Mouse (Mus musculus) kidney, embryonic 16.5 days (tissue): Measurements from ENCODE around the gene Srebf1. TPM values are rescaled to one million over a fixed set of nuclear protein-coding genes. Genes with fewer than 3 reads are reported as not detected.

ENCODE experiments used
- ATAC-seq: fragments of 200-750 bp; cut with Nextera tagmentation; 2 replicates; pipeline ENCODE4 v1.8.0; 2017; ENCODE audit warnings: moderate TSS enrichment; ENCODE audit not compliant: low FRiP score, low TSS enrichment
- H3K27ac ChIP-seq: fragments of 300-500 bp; sonication (generic); 2 replicates; pipeline ENCODE4 v1.5.1; 2014; ENCODE audit warnings: low read length
- H3K27me3 ChIP-seq: fragments of 300-500 bp; sonication (generic); 2 replicates; pipeline ENCODE4 v1.6.1; 2014; ENCODE audit warnings: low read length, control low read depth, mixed read lengths; ENCODE audit not compliant: insufficient read depth
- H3K36me3 ChIP-seq: fragments of 300-500 bp; sonication (generic); 2 replicates; pipeline ENCODE4 v1.6.1; 2014; ENCODE audit warnings: low read length, control low read depth, mixed read lengths; ENCODE audit not compliant: insufficient read depth
- H3K4me1 ChIP-seq: fragments of 300-500 bp; sonication (generic); 2 replicates; pipeline ENCODE4 v1.6.1; 2014; ENCODE audit warnings: low read length, control low read depth, mixed read lengths; ENCODE audit not compliant: insufficient read depth
- H3K4me2 ChIP-seq: fragments of 300-500 bp; sonication (generic); replicated peaks from 2 replicates; pipeline ENCODE4 v1.6.1; 2014; ENCODE audit warnings: low read depth, low read length
- H3K4me3 ChIP-seq: fragments of 300-500 bp; sonication (generic); 2 replicates; pipeline ENCODE4 v1.5.1; 2014; ENCODE audit warnings: mild to moderate bottlenecking, low read length
- H3K9ac ChIP-seq: fragments of 300-500 bp; sonication (generic); replicated peaks from 2 replicates; pipeline ENCODE4 v1.6.1; 2014; ENCODE audit warnings: low read length
- H3K9me3 ChIP-seq: fragments of 300-500 bp; sonication (generic); 2 replicates; pipeline ENCODE4 v1.6.1; 2016; ENCODE audit warnings: low read length, control low read depth
- WGBS: fragments of 180-500 bp; shearing (Covaris S2); extraction: QIAGEN DNeasy Blood & Tissue Kit; methylation state at CpG from one replicate; pipeline ENCODE4 v1.1.7; 2014; 5-methylcytosine and 5-hydroxymethylcytosine counted together
- polyA plus RNA-seq: library from polyadenylated mRNA; unstranded; fragments of >200 nt; fragmentation: Nextera tagmentation; extraction: Ambion mirVana; gene quantifications from 2 replicates; pipeline ENCODE4 v1.2.1, GENCODE M21; 2015

Srebf1 gene
- polyA plus RNA-seq, 1 experiment from 2014 or later: 51.3 TPM

- H3K27me3 ChIP-seq: no peaks in the 10 kb centered on the region
- H3K27ac ChIP-seq: no peak overlapping the region
- no peak overlapping the region for H3K4me2 ChIP-seq
- 66% methylated on average over 11 of the region's 11 CpGs for WGBS
- H3K9me3 ChIP-seq: no peaks in the 10 kb centered on the region
- H3K4me3 ChIP-seq: no peak overlapping the region
- ATAC-seq: no peak
- H3K4me1 ChIP-seq: no peaks in the 10 kb centered on the region
- H3K9ac ChIP-seq: no peak overlapping the region
- peaks cover 27% of the 10 kb centered on the region for H3K36me3 ChIP-seq
Measured at GRCm38 (mm10) chr11:60244503-60245143, 22.2 kb upstream of the Srebf1 start.

DNA sequence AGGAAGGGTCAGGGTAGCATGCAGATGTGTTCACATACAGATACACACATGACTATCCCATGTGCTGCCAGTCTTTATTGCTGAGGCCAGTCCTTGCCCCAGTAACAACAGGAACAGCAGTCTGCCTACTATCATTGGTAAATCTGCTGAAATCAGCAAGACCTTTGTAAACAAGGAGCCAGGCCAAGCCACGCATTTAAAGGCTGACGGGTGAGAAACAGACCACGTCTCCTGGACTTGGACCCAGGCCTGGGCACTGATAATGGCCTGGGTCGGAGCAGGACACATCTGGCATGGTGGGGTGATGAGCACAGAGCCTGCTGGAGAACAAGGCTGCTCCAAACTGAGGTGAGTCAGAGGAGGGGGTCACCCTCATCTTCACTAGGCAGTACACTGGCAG is 18.1 kb upstream of the Srebf1 start:
- H3K9me3 ChIP-seq: no peaks in the 10 kb centered on the region
- H3K36me3 ChIP-seq: peaks cover 38% of the 10 kb centered on the region
- no peaks in the 10 kb centered on the region for H3K27me3 ChIP-seq
- H3K27ac ChIP-seq: no peak overlapping the region
- WGBS: 82% methylated on average over 4 of the region's 4 CpGs
- H3K4me1 ChIP-seq: no peaks in the 10 kb centered on the region
- ATAC-seq: no peak
- H3K9ac ChIP-seq: no peak overlapping the region
- H3K4me3 ChIP-seq: no peak overlapping the region
- H3K4me2 ChIP-seq: no peak overlapping the region

DNA sequence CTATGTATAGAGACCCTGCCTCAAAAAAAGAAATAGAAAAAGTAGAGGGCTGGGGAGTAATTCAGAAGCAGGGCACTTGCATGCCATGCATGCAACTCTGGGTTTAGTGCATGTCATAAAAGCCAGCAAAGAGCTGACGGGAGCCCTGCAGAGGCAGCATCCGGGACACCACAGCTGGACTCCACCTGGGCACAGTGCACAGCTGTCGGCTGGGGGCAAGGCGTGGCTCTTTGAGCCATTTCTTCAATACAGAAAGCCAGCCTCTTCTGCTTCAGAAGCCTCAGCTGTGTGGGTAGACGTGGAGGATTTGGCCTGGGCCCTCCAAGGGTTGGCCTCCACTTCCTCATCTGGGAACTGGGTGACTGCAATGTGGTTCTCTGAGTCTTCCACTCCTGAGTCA is 13.0 kb upstream of the Srebf1 start:
- Histone ChIP-seq H3K4me3 (no peak overlapping the region), H3K27ac (no peak overlapping the region)
- 81% methylated on average over 5 of the region's 5 CpGs for WGBS

DNA sequence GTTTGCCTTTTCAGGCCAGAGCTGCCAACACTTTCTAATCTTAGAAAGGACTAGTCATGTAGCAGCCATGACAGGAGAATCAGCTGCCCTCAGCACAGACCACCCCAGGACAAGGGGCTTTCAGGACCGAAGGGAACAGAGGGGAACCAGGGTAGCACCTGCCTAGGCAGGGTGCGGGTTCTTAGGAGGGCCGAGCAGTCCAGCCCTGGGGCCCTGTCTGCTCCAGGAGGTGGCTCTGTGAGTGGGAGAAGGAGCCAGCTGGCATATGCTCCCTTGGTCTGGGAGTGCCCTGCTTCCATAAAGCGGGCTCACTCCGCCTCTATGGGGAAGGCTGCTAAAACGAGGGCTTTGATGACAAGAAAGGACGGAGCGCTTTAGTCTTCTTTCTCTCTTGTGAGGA is 10.9 kb upstream of the Srebf1 start:
- ATAC-seq: no peak
- H3K27me3 ChIP-seq: no peaks in the 10 kb centered on the region
- no peak overlapping the region for H3K27ac ChIP-seq
- H3K4me1 ChIP-seq: peaks cover 22% of the 10 kb centered on the region
- WGBS: 70% methylated on average over 8 of the region's 8 CpGs
- H3K9me3 ChIP-seq: no peaks in the 10 kb centered on the region
- 0 out of 2 replicates have a peak, but pooled peaks cover 7% of the 10 kb centered on the region for H3K36me3 ChIP-seq
- no peak overlapping the region for H3K4me3 ChIP-seq
- no peak overlapping the region for H3K4me2 ChIP-seq
- H3K9ac ChIP-seq: no peak overlapping the region

More for the DNA sequence above, 13.0 kb upstream of the Srebf1 start:
- Histone ChIP-seq H3K4me2 (no peak overlapping the region), H3K4me1 (peaks cover 17% of the 10 kb centered on the region), H3K9me3 (no peaks in the 10 kb centered on the region), H3K36me3 (peaks cover 17% of the 10 kb centered on the region), H3K9ac (no peak overlapping the region), H3K27me3 (no peaks in the 10 kb centered on the region)
- ATAC-seq: no peak

DNA sequence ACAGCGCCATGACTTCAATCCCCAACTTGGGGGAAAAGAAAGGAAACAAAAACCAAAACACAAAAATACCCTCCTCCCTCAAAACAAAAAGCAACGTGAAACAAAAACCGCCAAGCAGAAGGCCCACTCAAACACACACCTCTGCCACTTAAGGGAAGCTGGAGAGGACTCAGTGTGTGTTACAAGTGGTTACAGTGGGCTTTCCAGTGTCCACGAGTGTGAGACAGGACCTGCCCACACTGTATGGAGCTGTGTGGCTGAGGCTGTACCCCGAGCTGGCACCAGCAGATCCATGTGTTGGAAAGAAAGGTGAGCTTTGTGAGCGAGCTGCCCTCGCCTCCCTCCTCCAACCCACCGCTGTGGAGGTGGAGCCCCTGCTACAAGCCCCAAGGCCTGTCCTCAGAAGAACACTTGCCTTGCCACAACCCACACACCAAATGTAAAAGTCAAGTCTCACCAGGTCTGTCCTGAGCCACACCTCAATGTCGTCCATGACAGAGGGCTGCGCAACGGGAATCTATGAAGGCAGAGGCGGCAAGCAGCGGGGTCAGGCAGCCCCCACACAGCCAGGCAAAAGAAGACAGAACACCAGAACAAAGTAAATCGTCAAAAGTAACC is 10.2 kb upstream of the Srebf1 start:
- no peak for ATAC-seq
- H3K27ac ChIP-seq: no peak overlapping the region

GRCm38 (mm10) chr11:60231951-60232350 is 9.6 kb upstream of the Srebf1 start:
- no peak overlapping the region for H3K27ac ChIP-seq
- no peak overlapping the region for H3K9ac ChIP-seq
- H3K9me3 ChIP-seq: no peaks in the 10 kb centered on the region
- no peaks in the 10 kb centered on the region for H3K27me3 ChIP-seq
- no peak overlapping the region for H3K4me2 ChIP-seq
- no peak for ATAC-seq
- WGBS: 32% methylated on average over 4 of the region's 4 CpGs
- no peak overlapping the region for H3K4me3 ChIP-seq
- peaks cover 22% of the 10 kb centered on the region for H3K4me1 ChIP-seq
- H3K36me3 ChIP-seq: 0 out of 2 replicates have a peak, but pooled peaks cover 4% of the 10 kb centered on the region

More for the DNA sequence above, 10.2 kb upstream of the Srebf1 start:
- no peak overlapping the region for H3K4me2 ChIP-seq
- no peak overlapping the region for H3K4me3 ChIP-seq
- H3K9ac ChIP-seq: 0 out of 2 replicates have a peak overlapping the region, but pooled peaks have one; percentile 22
- H3K27me3 ChIP-seq: no peaks in the 10 kb centered on the region
- 0 out of 2 replicates have a peak, but pooled peaks cover 7% of the 10 kb centered on the region for H3K36me3 ChIP-seq
- H3K9me3 ChIP-seq: no peaks in the 10 kb centered on the region
- 63% methylated on average over 14 of the region's 14 CpGs for WGBS
- peaks cover 22% of the 10 kb centered on the region for H3K4me1 ChIP-seq

DNA sequence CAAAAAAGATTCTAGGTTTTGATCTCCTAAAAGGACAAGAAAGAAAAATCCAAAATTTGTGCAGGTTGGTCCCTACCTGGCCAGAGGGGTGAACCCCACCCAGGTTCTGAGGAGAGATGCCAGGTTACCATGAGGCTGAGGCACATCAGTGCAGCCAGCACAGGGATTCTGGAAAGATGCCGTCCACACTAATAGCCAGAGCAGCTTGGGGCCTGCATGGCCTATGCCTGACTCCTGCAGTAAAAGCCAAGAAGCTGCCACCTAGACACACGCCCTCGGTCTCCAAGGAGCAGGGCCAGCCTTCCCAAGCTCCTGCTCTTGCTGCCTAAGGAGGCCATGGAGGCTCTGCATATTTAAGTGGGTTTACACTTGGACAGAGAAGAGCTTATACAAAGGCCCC is 8.9 kb upstream of the Srebf1 start:
- Histone ChIP-seq H3K27ac (no peak overlapping the region), H3K9ac (no peak overlapping the region), H3K4me2 (no peak overlapping the region), H3K4me3 (no peak overlapping the region), H3K9me3 (no peaks in the 10 kb centered on the region), H3K4me1 (peaks cover 22% of the 10 kb centered on the region), H3K27me3 (no peaks in the 10 kb centered on the region), H3K36me3 (no peaks in the 10 kb centered on the region)
- 70% methylated on average over 3 of the region's 3 CpGs for WGBS
- ATAC-seq: no peak

DNA sequence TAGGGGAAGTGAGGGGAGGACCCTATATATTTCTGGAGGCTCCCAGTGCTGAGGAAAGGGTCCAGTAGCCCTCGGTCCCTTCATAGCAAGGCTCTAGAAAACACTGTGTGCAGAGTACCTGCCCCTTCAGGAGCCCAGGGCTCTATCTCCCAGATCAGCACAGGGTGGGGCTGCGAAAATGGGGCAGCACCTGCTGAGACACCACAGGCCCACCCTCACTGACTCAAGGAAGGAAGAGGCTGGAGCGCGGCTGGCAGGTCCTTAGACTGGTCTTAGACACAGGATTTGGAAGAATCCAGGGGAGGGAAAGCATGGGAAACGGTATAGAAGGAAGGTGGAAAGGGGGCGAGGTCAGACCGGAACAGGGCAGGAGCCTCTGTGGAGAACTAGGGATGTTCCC is 8.1 kb upstream of the Srebf1 start:
- 0 out of 2 replicates have a peak overlapping the region, but pooled peaks have one; percentile 54 for H3K27ac ChIP-seq
- H3K9ac ChIP-seq: 0 out of 2 replicates have a peak overlapping the region, but pooled peaks have one; percentile 9
- H3K9me3 ChIP-seq: no peaks in the 10 kb centered on the region
- H3K4me1 ChIP-seq: peaks cover 22% of the 10 kb centered on the region
- no peak overlapping the region for H3K4me2 ChIP-seq
- H3K36me3 ChIP-seq: no peaks in the 10 kb centered on the region
- H3K27me3 ChIP-seq: no peaks in the 10 kb centered on the region
- ATAC-seq: no peak
- WGBS: 88% methylated on average over 7 of the region's 7 CpGs
- no peak overlapping the region for H3K4me3 ChIP-seq

GRCm38 (mm10) chr11:60229821-60230220 is 7.4 kb upstream of the Srebf1 start:
- Histone ChIP-seq H3K9me3 (no peaks in the 10 kb centered on the region), H3K4me1 (peaks cover 22% of the 10 kb centered on the region), H3K36me3 (no peaks in the 10 kb centered on the region), H3K4me3 (no peak overlapping the region), H3K9ac (no peak overlapping the region), H3K4me2 (no peak overlapping the region), H3K27ac (peak overlapping the region; percentile 54; the same call in 1 of the 2 replicates), H3K27me3 (no peaks in the 10 kb centered on the region)
- WGBS: 58% methylated on average over 13 of the region's 13 CpGs
- peak; percentile 87 for ATAC-seq

- WGBS: 56% methylated on average over 3 of the region's 3 CpGs
- no peak for ATAC-seq
- H3K9me3 ChIP-seq: no peaks in the 10 kb centered on the region
Measured at GRCm38 (mm10) chr11:60228525-60228924, 6.1 kb upstream of the Srebf1 start.

More at GRCm38 (mm10) chr11:60228525-60228924, 6.1 kb upstream of the Srebf1 start:
- Histone ChIP-seq H3K36me3 (no peaks in the 10 kb centered on the region), H3K27me3 (no peaks in the 10 kb centered on the region), H3K4me1 (peaks cover 22% of the 10 kb centered on the region), H3K9ac (no peak overlapping the region), H3K4me2 (no peak overlapping the region), H3K27ac (no peak overlapping the region), H3K4me3 (no peak overlapping the region)
